Mouse (Mus musculus) liver, embryonic 14.5 days (tissue): ENCODE measurements around the gene Csnk1g2.

Experiments
- CTCF ChIP-seq: IDR thresholded peaks from 2 replicates; pipeline ENCODE4 v1.5.1; 2016; ENCODE audit warnings: antibody characterized with exemption, low read depth, control low read depth
- EP300 ChIP-seq: IDR thresholded peaks from 2 replicates; pipeline ENCODE4 v1.6.1; 2016; ENCODE audit warnings: antibody characterized with exemption, low read depth

- no peak for TF ChIP-seq CTCF
- no peak for TF ChIP-seq EP300
Measured at GRCm38 (mm10) chr10:80669737-80670485, 47.3 kb downstream of the Csnk1g2 start.
